Mouse (Mus musculus) G1E (cell line): ENCODE measurements around the gene Gpr39.

Source experiments
- CTCF ChIP-seq: IDR thresholded peaks from 2 replicates; pipeline ENCODE4 v1.5.1; 2012; ENCODE audit warnings: low read depth, low read length, inconsistent platforms, mixed read lengths
- GATA1 ChIP-seq: IDR thresholded peaks from 2 replicates; pipeline ENCODE4 v1.6.1; 2012; ENCODE audit warnings: borderline replicate concordance, low read length, inconsistent platforms, mixed read lengths
- POLR2AphosphoS5 ChIP-seq: IDR thresholded peaks from 2 replicates; pipeline ENCODE4 v1.6.1; 2012; ENCODE audit warnings: low read depth, low read length, inconsistent platforms; ENCODE audit not compliant: insufficient replicate concordance

- TF ChIP-seq CTCF (no peak), GATA1 (no peak), POLR2AphosphoS5 (no peak)
These were observed 246.3 kb downstream of the Gpr39 start for GRCm38 (mm10) chr1:125923062-125923461.
